8 mouse cellular contexts compared by ENCODE assay signal in genomic region chr17:84103344-84103743, GRCm38 (mm10).
A peak's percentile ranks its signal among the peaks of the same experiment; 100 is the strongest.
DNase-seq lines count a peak whose midpoint lies in the region; TF ChIP-seq lines count a peak whose summit lies in the region.
"Had no signal": no experiment of that assay in that cellular context is flagged by ENCODE, and none has a peak within 500 bp of the region (broad histone marks: within the 10 kb centered on the region; RNA-seq: fewer than 3 reads in every experiment).

No protein-coding gene starts in this region.

- peak; percentile 30 to 39 for DNase-seq in left cerebral cortex, postnatal 14 days (ENCODE audit: low spot score in 2 of 2)
- no peak for DNase-seq in left cerebral cortex, postnatal 10 days (ENCODE audit: extremely low spot score in 1 of 2, low spot score in 2 of 2)
- peak; percentile 34 for DNase-seq in lung, postnatal 14 days
- no peak for DNase-seq in neural tube, embryonic 10.5 days (ENCODE audit: extremely low spot score, low spot score)
- no peak for DNase-seq in urinary bladder, postnatal 10 days (ENCODE audit: low spot score)
- DNase-seq: cerebellum, adult 9-11 months had no signal

- peaks cover 17% of the 10 kb centered on the region for H3K4me1 ChIP-seq in bone marrow, adult 2 months (ENCODE audit: control insufficient read depth, insufficient read depth, low read length)
- H3K4me1 ChIP-seq in brown adipose tissue, adult 24 weeks (ENCODE audit: control insufficient read depth, insufficient read depth, insufficient read length, low read length): peaks cover 31% of the 10 kb centered on the region

- TF ChIP-seq CTCF in bone marrow, adult 2 months (IDR thresholded peaks at IDR 0.05; ENCODE audit: control insufficient read depth, insufficient read depth, low read length): no peak

- peak overlapping the region; percentile 91 for H3K27ac ChIP-seq in bone marrow, adult 2 months (ENCODE audit: control insufficient read depth, insufficient read depth, low read depth, low read length, poor library complexity)
- peak overlapping the region; percentile 96 for H3K27ac ChIP-seq in brown adipose tissue, adult 24 weeks (replicated peaks; ENCODE audit: low read depth, low read length)

- no peak overlapping the region for H3K4me3 ChIP-seq in bone marrow, adult 2 months (replicated peaks; ENCODE audit: control insufficient read depth, low read depth, low read length)
- H3K4me3 ChIP-seq in brown adipose tissue, adult 24 weeks (ENCODE audit: insufficient read depth, low read depth, low read length): no peak overlapping the region

- no peak for TF ChIP-seq POLR2A in bone marrow, adult 2 months (IDR thresholded peaks at IDR 0.05; ENCODE audit: borderline replicate concordance, control insufficient read depth, low read depth, low read length)

- 31% methylated on average over 7 of the region's 7 CpGs for WGBS in bone marrow, adult 2 months

- intact Hi-C loops in left cerebral cortex, postnatal 14 days (cut with DNase I): no loop called here
- intact Hi-C loops in left cerebral cortex, postnatal 10 days (cut with DNase I): no loop called here

Comparison
In these comparisons a context has a peak if more than half of its experiments do, and no peak if none do; other contexts are left out.
1. DNase-seq: peak in left cerebral cortex, postnatal 14 days (2 of 2) and lung, postnatal 14 days (single experiment); none in left cerebral cortex, postnatal 10 days (0 of 2), neural tube, embryonic 10.5 days (single experiment) and urinary bladder, postnatal 10 days (single experiment).